Mouse (Mus musculus): ENCODE data around the gene Abca3.

DNA sequence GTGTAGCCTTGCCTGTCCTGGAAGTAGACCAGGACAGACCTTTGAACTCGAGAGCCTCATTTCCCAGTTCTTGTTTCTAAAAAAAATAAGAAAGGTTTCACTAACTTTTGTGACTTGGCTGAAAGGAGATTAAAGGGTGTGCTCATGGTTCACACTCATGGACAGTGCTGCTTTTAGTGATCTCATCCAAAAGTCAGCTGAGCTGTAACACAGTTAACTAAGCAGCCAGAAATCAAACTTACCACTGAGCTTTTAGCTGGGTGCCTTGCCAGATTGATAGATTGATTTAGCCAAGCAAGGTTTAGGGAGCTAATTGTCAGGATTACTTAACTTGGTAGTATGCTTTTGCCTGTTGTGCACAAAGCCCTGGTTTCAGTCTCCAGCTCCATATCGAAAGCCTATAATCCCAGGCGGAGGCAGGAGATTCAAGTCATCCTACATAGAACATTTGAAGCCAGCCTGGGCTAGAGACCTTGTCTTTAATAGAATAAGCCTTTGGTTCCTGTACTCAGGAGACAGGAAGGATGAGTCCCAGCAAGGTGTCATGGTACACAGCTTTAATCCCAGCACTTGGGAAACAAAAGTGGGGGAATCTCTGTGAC, 64.4 kb downstream of the Abca3 start:
- TF ChIP-seq CTCF (IDR thresholded peaks at IDR 0.05; ENCODE audit: extremely low read depth, insufficient read depth, low read length) (no peak), POLR2A (IDR thresholded peaks at IDR 0.05; ENCODE audit: extremely low read depth, insufficient read depth, low read length) (no peak)
